Mouse (Mus musculus): ENCODE results near the gene Afdn.
"Not testable (repeated sequence)": the region's sequence is repeated elsewhere in the genome, so short reads cannot be mapped to it uniquely, and the experiment has no call there.

Afdn gene

GRCm38 (mm10) chr17:13870236-13870635 is 109.9 kb downstream of the Afdn start:
- no peak for DNase-seq (ENCODE audit: low spot score in 2 of 2)

- peak in 1 of 2 experiments; percentile 26 for DNase-seq (ENCODE audit: low spot score in 2 of 2)
Observed at GRCm38 (mm10) chr17:13874245-13874644, 113.9 kb downstream of the Afdn start.

- no peak for DNase-seq (ENCODE audit: low spot score in 2 of 2)
Observed at GRCm38 (mm10) chr17:13877460-13877859, 117.1 kb downstream of the Afdn start.

- DNase-seq (ENCODE audit: low spot score in 2 of 2): no peak
Observed at GRCm38 (mm10) chr17:13879731-13880130, 119.4 kb downstream of the Afdn start.

GRCm38 (mm10) chr17:13883540-13883939 is 123.2 kb downstream of the Afdn start:
- no peak for DNase-seq (ENCODE audit: low spot score in 2 of 2)

- DNase-seq (ENCODE audit: low spot score in 2 of 2): no peak
Observed at GRCm38 (mm10) chr17:13889818-13890434, 129.6 kb downstream of the Afdn start.

GRCm38 (mm10) chr17:13890932-13891331 is 130.6 kb downstream of the Afdn start:
- DNase-seq (ENCODE audit: low spot score in 2 of 2): no peak

GRCm38 (mm10) chr17:13898838-13899237 is 138.5 kb downstream of the Afdn start:
- DNase-seq (ENCODE audit: low spot score in 2 of 2): no peak

- no peak for DNase-seq (ENCODE audit: low spot score in 2 of 2)
Observed at GRCm38 (mm10) chr17:13899241-13899640, 138.9 kb downstream of the Afdn start.

- no peak for DNase-seq (ENCODE audit: low spot score in 2 of 2)
Observed at GRCm38 (mm10) chr17:13903793-13904192, 143.5 kb downstream of the Afdn start.

- DNase-seq (ENCODE audit: low spot score in 2 of 2): no peak
Observed at GRCm38 (mm10) chr17:13907082-13907481, 146.7 kb downstream of the Afdn start.

- peak in 1 of 2 experiments; percentile 5 for DNase-seq (ENCODE audit: low spot score in 2 of 2)
Observed at GRCm38 (mm10) chr17:13907681-13908080, 147.3 kb downstream of the Afdn start.

- DNase-seq (ENCODE audit: low spot score in 2 of 2): no peak
Observed at GRCm38 (mm10) chr17:13913951-13914350, 153.6 kb downstream of the Afdn start.

GRCm38 (mm10) chr17:13914531-13914930 is 154.2 kb downstream of the Afdn start:
- no peak for DNase-seq (ENCODE audit: low spot score in 2 of 2)

- DNase-seq (ENCODE audit: low spot score in 2 of 2): no peak
Observed at GRCm38 (mm10) chr17:13920771-13921170, 160.4 kb downstream of the Afdn start.

- no peak for DNase-seq (ENCODE audit: low spot score in 2 of 2)
Observed at GRCm38 (mm10) chr17:13923418-13923817, 163.1 kb downstream of the Afdn start.

GRCm38 (mm10) chr17:13924588-13924987 is 164.2 kb downstream of the Afdn start:
- no peak for DNase-seq (ENCODE audit: low spot score in 2 of 2)

GRCm38 (mm10) chr17:13925931-13926330 is 165.6 kb downstream of the Afdn start:
- DNase-seq (ENCODE audit: low spot score in 2 of 2): no peak

- no peak for DNase-seq (ENCODE audit: low spot score in 2 of 2)
Observed at GRCm38 (mm10) chr17:13930421-13930820, 170.1 kb downstream of the Afdn start.

GRCm38 (mm10) chr17:13935364-13935763 is 175.0 kb downstream of the Afdn start:
- not testable (repeated sequence) for DNase-seq (ENCODE audit: low spot score in 2 of 2)

- DNase-seq (ENCODE audit: low spot score in 2 of 2): no peak
Observed at GRCm38 (mm10) chr17:13937787-13938186, 177.4 kb downstream of the Afdn start.

- no peak for DNase-seq (ENCODE audit: low spot score in 2 of 2)
Observed at GRCm38 (mm10) chr17:13938652-13939051, 178.3 kb downstream of the Afdn start.

GRCm38 (mm10) chr17:13939231-13939630 is 178.9 kb downstream of the Afdn start:
- DNase-seq (ENCODE audit: low spot score in 2 of 2): not testable (repeated sequence)

GRCm38 (mm10) chr17:13940487-13940886 is 180.1 kb downstream of the Afdn start:
- no peak for DNase-seq (ENCODE audit: low spot score in 2 of 2)

Measured in right cerebral cortex, postnatal 10 days (tissue).